Mouse (Mus musculus) hindbrain, postnatal 0 days (tissue): ENCODE results near the gene Klk1b5. TPM values are rescaled to one million over a fixed set of nuclear protein-coding genes. Genes with fewer than 3 reads are reported as not detected.
"Not testable (repeated sequence)": the region's sequence is repeated elsewhere in the genome, so short reads cannot be mapped to it uniquely, and the experiment has no call there.

Experiments used
- ATAC-seq: fragments of 200-750 bp; cut with Nextera tagmentation; 2 replicates; pipeline ENCODE4 v1.8.0; 2017; ENCODE audit warnings: mild to moderate bottlenecking, moderate TSS enrichment, moderate library complexity
- DNase-seq: peaks from one replicate; pipeline ENCODE4 v3.0.0-alpha.2; 2015; ENCODE audit warnings: low spot score
- H3K27ac ChIP-seq: fragments of 300-500 bp; sonication (generic); 2 replicates; pipeline ENCODE4 v1.5.1; 2014; ENCODE audit warnings: mild to moderate bottlenecking
- H3K27me3 ChIP-seq: fragments of 300-500 bp; sonication (generic); 2 replicates; pipeline ENCODE4 v1.6.1; 2014; ENCODE audit warnings: low read length, mixed read lengths; ENCODE audit not compliant: insufficient read depth
- H3K36me3 ChIP-seq: fragments of 300-500 bp; sonication (generic); 2 replicates; pipeline ENCODE4 v1.6.1; 2014; ENCODE audit warnings: low read length, mixed read lengths; ENCODE audit not compliant: insufficient read depth
- H3K4me1 ChIP-seq: fragments of 300-500 bp; sonication (generic); 2 replicates; pipeline ENCODE4 v1.6.1; 2014; ENCODE audit warnings: antibody characterized with exemption, low read length, mixed read lengths; ENCODE audit not compliant: insufficient read depth
- H3K4me2 ChIP-seq: fragments of 300-500 bp; sonication (generic); 2 replicates; pipeline ENCODE4 v1.6.1; 2014; ENCODE audit warnings: low read depth, mild to moderate bottlenecking, low read length, moderate library complexity, mixed read lengths
- H3K4me3 ChIP-seq: fragments of 300-500 bp; sonication (generic); 2 replicates; pipeline ENCODE4 v1.5.1; 2014; ENCODE audit warnings: low read length
- H3K9ac ChIP-seq: fragments of 300-500 bp; sonication (generic); replicated peaks from 2 replicates; pipeline ENCODE4 v1.6.1; 2014; ENCODE audit warnings: mild to moderate bottlenecking, low read length, moderate library complexity, mixed read lengths
- H3K9me3 ChIP-seq: fragments of 300-500 bp; sonication (generic); 2 replicates; pipeline ENCODE4 v1.6.1; 2016; ENCODE audit warnings: low read length, mixed read lengths
- CTCF ChIP-seq: IDR thresholded peaks from 2 replicates; pipeline ENCODE4 v1.5.1; 2016; ENCODE audit warnings: antibody characterized with exemption, control low read depth, low read depth
- WGBS: fragments of 180-500 bp; shearing (Covaris S2); extraction: QIAGEN DNeasy Blood & Tissue Kit; methylation state at CpG from one replicate; pipeline ENCODE4 v1.1.7; 2014; 5-methylcytosine and 5-hydroxymethylcytosine counted together
- polyA plus RNA-seq: library from polyadenylated mRNA; unstranded; fragments of >200 nt; fragmentation: Nextera tagmentation; extraction: Ambion mirVana; gene quantifications from 2 replicates; pipeline ENCODE4 v1.2.1, GENCODE M21; 2015
- total RNA-seq: library from RNA; depleted of rRNA; stranded (reverse); fragments of >200 nt; gene quantifications from 2 replicates; pipeline ENCODE4 v1.2.3, GENCODE M21; 2014

Gene Klk1b5
- total and polyA plus RNA-seq, 2 experiments from 2014 or later: not detected

DNA sequence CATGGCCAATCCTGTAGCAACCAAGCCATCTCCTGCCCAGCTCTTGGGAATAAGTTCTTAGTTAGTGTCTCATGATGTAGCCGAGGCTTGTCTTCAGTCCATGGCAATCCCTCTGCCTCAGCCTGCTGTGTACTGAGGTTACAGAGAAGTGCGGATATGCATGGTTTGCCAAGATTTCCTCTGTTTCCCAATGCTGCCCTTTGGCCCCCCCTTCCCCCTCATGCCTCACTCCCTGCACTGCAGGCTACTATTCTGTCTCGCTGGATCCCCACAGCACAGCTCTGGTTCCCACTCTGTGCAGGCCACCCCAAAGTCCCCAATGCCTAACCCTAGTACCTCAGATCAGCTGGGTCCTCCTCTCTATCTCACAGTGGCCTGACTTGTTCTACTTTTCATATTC lies 7.4 kb upstream of the Klk1b5 start:
- H3K36me3 ChIP-seq: no peaks in the 10 kb centered on the region
- no peaks in the 10 kb centered on the region for H3K4me1 ChIP-seq
- no peak for TF ChIP-seq CTCF
- no peak overlapping the region for H3K27ac ChIP-seq
- WGBS: 83% methylated on average over 3 of the region's 3 CpGs
- H3K4me3 ChIP-seq: no peak overlapping the region
- ATAC-seq (no peak), DNase-seq (no peak)
- no peak overlapping the region for H3K4me2 ChIP-seq
- no peaks in the 10 kb centered on the region for H3K9me3 ChIP-seq
- no peaks in the 10 kb centered on the region for H3K27me3 ChIP-seq
- H3K9ac ChIP-seq: no peak overlapping the region

- not testable (repeated sequence) for H3K9me3 ChIP-seq, H3K27ac ChIP-seq, ATAC-seq, H3K4me2 ChIP-seq, H3K27me3 ChIP-seq, H3K4me3 ChIP-seq, H3K9ac ChIP-seq, H3K36me3 ChIP-seq, DNase-seq, H3K4me1 ChIP-seq
- 70% methylated on average over 8 of the region's 10 CpGs for WGBS
These were observed 5.9 kb downstream of the Klk1b5 start for GRCm38 (mm10) chr7:44221601-44222000.

DNA sequence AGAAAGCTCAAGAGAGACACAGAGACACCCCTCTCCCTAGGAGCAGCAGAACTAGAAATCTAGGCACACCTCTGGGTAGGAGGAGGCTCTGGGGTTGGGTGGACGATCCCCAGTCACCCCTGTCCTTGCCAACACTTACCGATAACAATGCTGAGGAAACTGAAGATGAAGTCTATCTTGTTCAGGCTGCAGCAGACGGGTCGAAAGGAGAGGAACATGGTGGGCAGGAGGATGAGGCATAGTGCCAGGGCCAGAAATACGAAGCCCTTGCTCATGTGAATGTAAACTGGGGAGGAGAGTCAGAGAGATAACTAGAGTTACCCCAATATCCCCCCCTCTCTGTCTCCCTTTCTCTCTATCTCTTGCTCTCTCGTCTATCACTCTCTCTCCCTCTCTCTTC lies 6.6 kb downstream of the Klk1b5 start:
- not testable (repeated sequence) for H3K27me3 ChIP-seq, H3K4me2 ChIP-seq, H3K36me3 ChIP-seq, H3K4me3 ChIP-seq, H3K27ac ChIP-seq, H3K9me3 ChIP-seq, DNase-seq, H3K4me1 ChIP-seq, H3K9ac ChIP-seq, ATAC-seq
- whole genome bisulfite sequencing: 81% methylated on average over 6 of the region's 6 CpGs

DNA sequence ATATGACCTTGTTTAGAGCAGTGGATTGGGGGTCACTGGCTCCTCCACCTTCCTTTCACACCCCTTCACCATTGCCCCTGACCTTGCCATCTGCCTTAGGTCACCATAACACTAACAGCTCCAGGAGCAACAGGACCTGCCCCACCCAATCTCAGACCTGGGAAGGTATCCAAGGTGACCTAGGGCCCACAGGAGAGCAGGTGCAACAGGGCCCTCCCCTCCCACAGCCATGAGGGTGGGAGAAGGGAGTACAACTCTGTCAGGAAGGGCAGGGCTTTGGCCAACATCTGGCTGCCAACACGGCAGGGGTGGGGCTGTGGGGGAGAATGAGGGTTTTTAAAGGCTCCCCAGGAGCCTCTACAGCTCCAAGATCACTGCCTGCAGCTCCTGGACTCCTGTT lies 9.3 kb downstream of the Klk1b5 start, which contains the start of gene Klk1:
TSS of gene Klk1 (plus strand) at position 285 of the 400 bp plus-strand sequence.
- Histone ChIP-seq H3K27me3 (no peaks in the 10 kb centered on the region), H3K4me3 (no peak within 1 kb of the TSS), H3K4me2 (no peak within 1 kb of the TSS), H3K36me3 (no peaks in the 10 kb centered on the region), H3K4me1 (no peaks in the 10 kb centered on the region), H3K27ac (no peak within 1 kb of the TSS), H3K9me3 (no peaks in the 10 kb centered on the region), H3K9ac (no peak within 1 kb of the TSS)
- 44% methylated on average over 1 of the region's 1 CpGs for WGBS
- DNase-seq (no peak), ATAC-seq (no peak)
- TF ChIP-seq CTCF: no peak

DNA sequence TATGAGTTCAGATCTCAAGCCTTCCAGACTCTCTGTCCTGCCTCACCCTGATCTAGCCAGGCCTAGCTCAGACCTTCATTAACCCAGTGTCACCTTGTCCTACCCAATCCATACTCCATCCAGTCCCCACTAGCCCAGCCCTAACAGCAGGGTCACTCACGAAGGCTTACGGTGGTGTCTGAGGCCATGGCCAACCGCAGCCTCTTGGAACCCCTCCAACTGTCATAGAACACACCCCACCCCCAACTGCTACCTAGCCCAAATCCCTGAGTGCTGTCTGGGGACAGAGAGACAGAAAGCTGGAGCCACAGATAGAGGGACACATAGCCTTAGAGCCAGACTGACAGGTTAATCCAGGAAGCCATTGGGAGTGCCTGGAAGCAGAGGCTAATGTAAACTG lies 20.2 kb downstream of the Klk1b5 start, which contains the start of gene Gm36864:
TSS of gene Gm36864 (plus strand) at position 269 of the 400 bp plus-strand sequence.
- H3K4me2 ChIP-seq: no peak within 1 kb of the TSS
- H3K9ac ChIP-seq: no peak within 1 kb of the TSS
- H3K36me3 ChIP-seq: no peaks in the 10 kb centered on the region
- H3K9me3 ChIP-seq: no peaks in the 10 kb centered on the region
- H3K27me3 ChIP-seq: no peaks in the 10 kb centered on the region
- 53% methylated on average over 3 of the region's 3 CpGs for WGBS
- ATAC-seq (no peak), DNase-seq (no peak)
- no peak within 1 kb of the TSS for H3K4me3 ChIP-seq
- H3K27ac ChIP-seq: no peak within 1 kb of the TSS
- TF ChIP-seq CTCF: no peak
- H3K4me1 ChIP-seq: no peaks in the 10 kb centered on the region

- Histone ChIP-seq H3K9me3 (no peaks in the 10 kb centered on the region), H3K27me3 (no peaks in the 10 kb centered on the region), H3K27ac (no peak overlapping the region), H3K4me2 (no peak overlapping the region), H3K4me1 (no peaks in the 10 kb centered on the region), H3K9ac (no peak overlapping the region), H3K36me3 (no peaks in the 10 kb centered on the region), H3K4me3 (no peak overlapping the region)
- WGBS: 48% methylated on average over 2 of the region's 2 CpGs
- DNase-seq: no peak
- no peak for ATAC-seq
- no peak for TF ChIP-seq CTCF
These were observed 24.2 kb downstream of the Klk1b5 start for GRCm38 (mm10) chr7:44239913-44240312.

- Histone ChIP-seq H3K27me3 (no peaks in the 10 kb centered on the region), H3K36me3 (no peaks in the 10 kb centered on the region), H3K4me3 (no peak overlapping the region), H3K9me3 (no peaks in the 10 kb centered on the region), H3K9ac (no peak overlapping the region), H3K4me2 (no peak overlapping the region), H3K27ac (no peak overlapping the region), H3K4me1 (peaks cover 4% of the 10 kb centered on the region; the same call in 1 of the 2 replicates)
- ATAC-seq (no peak), DNase-seq (no peak)
- 55% methylated on average over 1 of the region's 1 CpGs for WGBS
- TF ChIP-seq CTCF: no peak
These were observed 25.0 kb downstream of the Klk1b5 start for GRCm38 (mm10) chr7:44240712-44241111.
